Mouse (Mus musculus): Measurements from ENCODE around the gene Phactr1. TPM values are rescaled to one million over a fixed set of nuclear protein-coding genes. Genes with fewer than 3 reads are reported as not detected.

Phactr1 gene
- 1.1 TPM in 2 replicates for polyA plus RNA-seq (2012; rRNA removed)

DNA sequence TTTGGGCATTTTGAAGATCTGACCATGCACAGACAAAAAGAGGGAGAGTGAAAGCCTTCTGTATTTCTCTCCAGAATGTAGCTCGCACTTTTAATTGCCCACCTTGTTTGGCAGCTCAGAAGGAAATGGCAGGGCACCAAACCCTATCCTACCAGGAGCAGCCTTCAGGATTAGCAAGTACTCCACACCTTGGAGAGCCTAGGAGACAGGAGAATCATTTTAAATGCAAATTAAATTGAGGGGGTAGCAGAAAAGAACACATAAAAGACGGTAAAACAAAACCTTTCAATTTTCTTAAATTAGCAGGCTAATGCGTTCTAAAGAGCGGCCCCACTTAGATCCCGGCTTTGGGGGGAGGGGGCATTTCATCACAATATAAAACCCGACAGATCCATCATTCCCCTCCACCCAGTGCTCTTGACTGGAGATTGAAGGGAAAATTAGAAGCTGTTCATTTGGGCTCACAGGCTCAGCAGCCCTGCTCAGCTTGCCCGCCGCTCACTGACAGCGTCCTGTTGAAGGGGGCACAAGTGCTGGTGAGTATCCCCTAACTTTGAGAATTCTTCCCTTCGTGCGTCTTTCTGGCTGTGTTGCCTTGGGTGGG lies at the start of gene Phactr1:
Gene Phactr1 (plus strand): TSS at position 233 of the 604 bp plus-strand sequence.
- 35% methylated on average over 11 of the region's 11 CpGs for WGBS
- DNase-seq (ENCODE audit: low read depth, low spot score): no peak

- DNase-seq (ENCODE audit: low read depth, low spot score): no peak
- WGBS: 35% methylated on average over 2 of the region's 2 CpGs
These were observed 45.5 kb upstream of the Phactr1 start for GRCm38 (mm10) chr13:42634908-42635307.

DNA sequence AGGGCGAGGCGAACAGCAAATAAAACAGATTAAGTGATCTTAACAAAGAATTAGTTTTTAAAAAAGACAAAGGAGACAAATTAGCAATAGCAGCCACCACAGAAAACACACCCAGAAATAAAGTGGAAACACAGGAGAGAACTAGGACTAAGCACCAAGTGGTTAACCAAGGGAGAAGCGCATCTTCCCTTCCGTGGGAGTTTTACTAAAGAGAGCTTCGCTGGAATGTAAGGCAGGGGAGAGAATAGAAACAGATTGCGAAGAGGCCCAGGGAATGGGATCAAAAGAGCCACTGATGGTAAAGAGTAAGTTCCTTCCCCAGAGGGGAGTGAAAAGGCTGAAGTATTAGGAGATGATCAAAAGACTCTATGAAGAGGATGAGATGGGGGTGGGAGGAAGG lies 30.2 kb upstream of the Phactr1 start:
- DNase-seq (ENCODE audit: low read depth, low spot score): no peak
- 75% methylated on average over 6 of the region's 6 CpGs for WGBS

DNA sequence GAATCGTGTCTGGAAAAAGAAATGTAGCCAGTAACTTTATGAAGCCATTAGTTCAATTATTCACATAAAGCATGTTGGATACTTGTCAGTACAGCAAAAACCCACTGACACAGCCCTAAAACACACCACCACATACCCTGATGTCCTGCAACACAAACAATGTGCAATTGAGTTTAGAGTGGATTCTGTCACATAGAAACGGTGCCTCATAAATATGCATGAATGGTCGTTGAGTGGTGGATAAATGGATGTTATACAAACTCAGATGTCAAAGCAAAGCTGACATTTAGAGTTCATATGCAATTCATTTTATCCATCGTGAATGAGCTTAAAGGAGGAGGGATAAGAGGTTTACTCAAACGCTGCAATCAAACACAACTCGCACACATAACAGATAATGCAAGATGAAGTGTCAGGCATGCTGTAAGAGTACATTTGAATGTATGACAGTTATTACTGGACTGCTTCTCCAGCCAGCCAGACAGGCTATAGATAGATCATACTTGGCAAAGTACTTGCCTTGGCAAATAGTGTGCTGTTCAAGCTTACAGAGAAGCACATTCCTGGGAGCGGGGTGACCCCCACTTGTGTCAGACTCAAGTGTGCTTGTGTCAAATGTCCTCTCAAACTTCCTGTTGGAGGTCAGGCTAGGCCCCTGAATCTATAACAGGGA lies 23.6 kb upstream of the Phactr1 start:
- WGBS: 62% methylated on average over 7 of the region's 7 CpGs
- DNase-seq (ENCODE audit: low read depth, low spot score): no peak

- DNase-seq (ENCODE audit: low read depth, low spot score): no peak
- 52% methylated on average over 10 of the region's 10 CpGs for WGBS
These were observed 8.7 kb upstream of the Phactr1 start for GRCm38 (mm10) chr13:42671651-42672290.

GRCm38 (mm10) chr13:42681299-42681698 lies 876 bp downstream of the Phactr1 start:
- no peak for DNase-seq (ENCODE audit: low read depth, low spot score)
- 58% methylated on average over 9 of the region's 9 CpGs for WGBS

DNA sequence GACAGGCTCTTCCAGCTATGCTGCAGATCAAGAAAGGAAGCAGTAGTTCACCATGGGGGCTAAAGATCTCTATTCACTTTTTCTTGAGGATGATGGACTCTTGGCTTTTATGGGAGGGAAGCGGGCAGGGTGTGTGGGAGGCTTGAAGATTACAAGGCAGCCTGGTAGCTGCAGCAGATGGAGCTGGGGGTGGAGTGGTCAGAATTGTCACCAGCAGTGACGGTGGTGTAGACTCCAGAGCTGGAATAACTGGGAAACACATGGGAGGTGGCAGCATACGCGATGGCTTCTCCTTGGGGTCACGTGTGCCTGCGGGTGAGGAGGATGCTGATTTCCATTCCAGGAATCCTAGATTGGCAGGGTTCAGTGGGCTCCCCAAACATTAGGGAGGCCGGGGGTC lies 3.8 kb downstream of the Phactr1 start:
- DNase-seq (ENCODE audit: low read depth, low spot score): no peak
- 87% methylated on average over 7 of the region's 7 CpGs for WGBS

GRCm38 (mm10) chr13:42692233-42692632 lies 11.8 kb downstream of the Phactr1 start:
- no peak for DNase-seq (ENCODE audit: low read depth, low spot score)
- WGBS: 67% methylated on average over 4 of the region's 4 CpGs

DNA sequence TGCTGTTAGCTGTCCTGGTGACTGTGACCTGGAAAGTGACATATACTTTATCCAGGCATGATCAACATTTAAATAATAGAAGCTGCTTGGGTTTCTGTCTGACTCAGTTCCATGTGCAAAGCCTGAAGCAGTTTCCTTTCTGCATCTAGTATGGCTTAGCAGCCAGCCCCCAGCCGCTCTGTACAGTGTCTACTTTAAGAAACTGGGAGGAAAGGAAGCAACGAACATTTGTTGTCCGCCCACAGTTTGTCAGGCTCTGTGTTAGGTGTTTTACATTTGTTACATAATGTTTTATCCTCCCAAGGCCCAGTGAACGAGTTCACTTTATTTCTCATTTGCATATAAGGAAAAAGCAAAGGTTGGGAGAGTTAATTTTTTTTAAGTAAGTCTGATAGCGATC lies 16.2 kb downstream of the Phactr1 start:
- 52% methylated on average over 5 of the region's 5 CpGs for WGBS
- no peak for DNase-seq (ENCODE audit: low read depth, low spot score)

GRCm38 (mm10) chr13:42709148-42709547 lies 28.7 kb downstream of the Phactr1 start:
- 18% methylated on average over 11 of the region's 11 CpGs for WGBS
- DNase-seq (ENCODE audit: low read depth, low spot score): no peak

DNA sequence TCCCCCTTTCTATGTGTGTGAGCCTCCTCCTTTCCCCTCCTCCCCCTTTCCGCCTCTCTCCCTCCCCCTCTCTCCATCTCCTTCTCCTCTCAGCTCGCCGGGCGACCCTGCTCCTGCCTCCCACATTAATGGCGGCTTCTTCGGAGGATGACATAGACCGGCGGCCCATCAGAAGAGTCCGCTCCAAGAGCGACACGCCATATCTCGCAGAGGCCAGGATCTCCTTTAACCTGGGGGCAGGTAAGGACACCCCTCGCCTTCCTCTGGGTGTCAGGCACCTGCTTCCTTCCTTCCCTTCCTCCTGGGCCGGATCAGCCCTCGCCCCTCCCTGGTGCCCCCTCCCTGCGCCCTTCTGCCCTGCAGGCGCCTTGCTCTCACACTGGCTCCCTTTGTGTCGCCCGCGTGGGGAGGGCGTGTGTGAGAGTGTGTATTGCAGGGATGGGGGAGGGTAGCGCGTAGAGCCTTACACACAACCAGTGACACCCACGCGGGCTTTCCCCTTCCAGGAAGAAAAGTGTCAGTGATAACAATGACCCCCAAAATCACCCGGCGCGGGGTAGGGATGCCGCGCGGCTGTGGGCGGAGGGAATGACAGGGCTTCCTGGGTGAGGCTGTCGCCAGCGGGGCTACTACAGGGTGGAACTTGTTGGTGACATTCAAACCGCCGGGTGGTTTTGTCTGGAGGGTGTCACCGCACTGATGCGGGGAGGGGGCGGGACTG lies 29.3 kb downstream of the Phactr1 start:
- 4% methylated on average over 39 of the region's 39 CpGs for WGBS
- DNase-seq (ENCODE audit: low read depth, low spot score): no peak

- WGBS: 24% methylated on average over 2 of the region's 2 CpGs
- DNase-seq (ENCODE audit: low read depth, low spot score): no peak
These were observed 31.1 kb downstream of the Phactr1 start for GRCm38 (mm10) chr13:42711510-42711909.

- WGBS: 20% methylated on average over 9 of the region's 9 CpGs
- DNase-seq (ENCODE audit: low read depth, low spot score): no peak
These were observed 39.0 kb downstream of the Phactr1 start for GRCm38 (mm10) chr13:42719401-42719800.

- 22% methylated on average over 4 of the region's 4 CpGs for WGBS
- DNase-seq (ENCODE audit: low read depth, low spot score): no peak
These were observed 39.7 kb downstream of the Phactr1 start for GRCm38 (mm10) chr13:42720135-42720534.

- 12% methylated on average over 1 of the region's 1 CpGs for WGBS
- no peak for DNase-seq (ENCODE audit: low read depth, low spot score)
These were observed 40.2 kb downstream of the Phactr1 start for GRCm38 (mm10) chr13:42720648-42721047.

GRCm38 (mm10) chr13:42724011-42724410 lies 43.6 kb downstream of the Phactr1 start:
- no peak for DNase-seq (ENCODE audit: low read depth, low spot score)
- WGBS: 49% methylated on average over 3 of the region's 3 CpGs

DNA sequence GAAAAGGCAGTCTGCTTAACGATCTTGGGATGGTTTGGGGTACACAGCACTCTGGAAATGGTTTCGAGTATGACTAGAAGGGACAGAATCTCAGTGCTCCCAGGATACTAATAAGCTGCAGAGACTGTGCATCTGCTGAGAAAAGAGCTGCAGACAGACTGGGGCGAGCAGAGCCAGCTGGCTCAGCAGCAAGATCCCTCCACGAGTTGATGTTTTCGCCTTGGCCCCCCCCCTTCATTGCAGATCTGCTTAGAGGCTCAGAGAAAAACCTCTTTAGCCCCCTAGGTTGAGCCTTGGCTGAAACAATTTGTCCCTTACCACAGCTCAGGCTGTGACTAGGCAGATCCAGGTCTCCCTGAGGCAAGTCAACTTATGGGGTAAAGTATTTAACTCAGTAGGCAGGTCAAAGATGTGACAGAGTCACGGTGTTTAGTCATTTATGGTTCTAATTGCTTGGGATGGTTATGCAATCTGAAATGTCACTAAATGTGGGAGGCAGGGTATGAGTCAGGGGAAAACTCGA lies 45.3 kb downstream of the Phactr1 start:
- 57% methylated on average over 7 of the region's 7 CpGs for WGBS
- DNase-seq (ENCODE audit: low read depth, low spot score): no peak

DNA sequence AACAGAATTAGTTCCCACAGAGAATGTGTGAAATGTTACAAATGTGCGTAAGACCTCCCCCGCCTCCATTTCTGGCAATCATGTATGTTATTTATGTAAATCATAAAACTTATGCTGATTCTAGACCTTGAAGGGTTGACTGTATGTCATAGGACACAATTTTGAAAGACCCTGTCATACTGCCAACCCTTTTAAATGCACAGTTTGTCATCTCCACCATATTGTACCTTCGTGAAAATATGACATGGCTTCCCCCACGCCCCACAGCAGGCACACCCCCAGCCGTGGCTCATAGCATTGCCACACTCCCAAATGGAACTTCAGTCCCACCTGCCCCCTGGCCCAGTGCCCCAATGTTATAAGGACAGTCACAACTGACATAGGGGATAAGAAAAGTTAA lies 57.1 kb downstream of the Phactr1 start:
- DNase-seq (ENCODE audit: low read depth, low spot score): no peak
- 86% methylated on average over 5 of the region's 5 CpGs for WGBS

DNA sequence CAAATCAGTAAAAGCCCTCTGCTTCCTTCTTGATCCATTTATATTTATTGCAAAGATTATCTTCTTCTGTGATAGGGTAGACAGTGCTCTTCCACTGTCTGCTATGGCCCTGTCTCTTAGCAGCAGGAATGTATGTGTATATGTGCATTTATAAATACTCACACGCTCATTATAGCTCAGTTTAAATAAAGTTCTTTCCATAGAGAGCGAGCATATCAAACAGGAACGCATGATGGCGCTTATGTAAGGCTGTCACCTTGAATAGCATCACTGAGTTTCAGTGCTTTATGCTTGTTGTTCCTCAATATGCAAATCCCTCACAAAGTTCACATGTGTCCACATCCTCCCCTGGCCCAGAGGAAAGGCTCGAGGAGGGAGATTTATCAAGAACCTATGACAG lies 57.7 kb downstream of the Phactr1 start:
- 70% methylated on average over 5 of the region's 5 CpGs for WGBS
- DNase-seq (ENCODE audit: low read depth, low spot score): no peak

DNA sequence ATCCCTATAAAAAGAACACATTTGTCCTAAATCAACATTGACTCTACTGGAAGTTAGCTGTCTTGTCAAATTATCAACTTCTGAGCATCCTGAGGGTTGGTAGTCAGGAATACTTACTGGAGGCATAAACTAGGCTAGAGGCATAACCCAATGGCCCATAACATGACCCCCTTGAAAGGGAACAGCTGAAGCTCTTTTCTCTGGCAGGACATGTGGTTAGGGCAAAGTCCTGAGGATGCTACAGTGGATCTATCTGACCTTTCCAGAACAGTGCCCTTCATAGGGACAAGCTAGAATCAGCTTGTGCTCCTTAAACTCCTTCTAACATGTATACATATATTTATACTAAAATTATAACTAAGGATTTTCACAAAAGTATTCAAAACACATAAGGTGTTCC lies 61.8 kb downstream of the Phactr1 start:
- no peak for DNase-seq (ENCODE audit: low read depth, low spot score)
